Comparison of ENCODE assay signal across 8 mouse cellular contexts in genomic region chr17:65939461-65940192, GRCm38 (mm10). TPM values are rescaled to one million over a fixed set of nuclear protein-coding genes. Genes with fewer than 3 reads are reported as not detected.
A peak's percentile ranks its signal among the peaks of the same experiment; 100 is the strongest.
DNase-seq lines count a peak whose midpoint lies in the region; ATAC-seq and TF ChIP-seq lines count a peak whose summit lies in the region.
"Had no signal": no experiment of that assay in that cellular context is flagged by ENCODE, and none has a peak within 500 bp of the region (broad histone marks: within the 10 kb centered on the region; RNA-seq: fewer than 3 reads in every experiment).

No protein-coding gene starts in this region.

- H3K9ac ChIP-seq in kidney, embryonic 16.5 days (replicated peaks; ENCODE audit: low read length) = 0 out of 2 replicates have a peak overlapping the region, but pooled peaks have one; percentile 46
- H3K9ac ChIP-seq: midbrain, embryonic 15.5 days had no signal

- no peak for DNase-seq in kidney, adult 8-10 months
- peak; percentile 87 for DNase-seq in Muller cell, postnatal 12 days (ENCODE audit: inconsistent ontology term)
- peak; percentile 32 for DNase-seq in lung, postnatal 36 days
- DNase-seq in left cerebral cortex, postnatal 10 days (ENCODE audit: extremely low spot score in 1 of 2, low spot score in 2 of 2) = no peak
- no peak for DNase-seq in ovary, postnatal 36 days (ENCODE audit: low spot score)

- peaks cover 56% of the 10 kb centered on the region for H3K4me1 ChIP-seq in kidney, embryonic 16.5 days (ENCODE audit: insufficient read depth, low read length)
- peaks cover 4% of the 10 kb centered on the region for H3K4me1 ChIP-seq in cortical plate, adult 2 months (ENCODE audit: control insufficient read depth, insufficient read depth, low read length)

- TF ChIP-seq CTCF in cortical plate, adult 2 months (IDR thresholded peaks at IDR 0.05; ENCODE audit: extremely low read depth, insufficient read depth, low read length) = no peak

- no peak for TF ChIP-seq POLR2A in cortical plate, adult 2 months (IDR thresholded peaks at IDR 0.05; ENCODE audit: extremely low read depth, insufficient read depth, low read length)

- no peak overlapping the region for H3K4me3 ChIP-seq in kidney, embryonic 16.5 days (ENCODE audit: low read length)
- H3K4me3 ChIP-seq in cortical plate, adult 2 months (ENCODE audit: insufficient read depth, low read length) = no peak overlapping the region
- H3K4me3 ChIP-seq: midbrain, embryonic 15.5 days had no signal

- 33% methylated on average over 14 of the region's 14 CpGs for WGBS in kidney, embryonic 16.5 days

- no peaks in the 10 kb centered on the region for H3K27me3 ChIP-seq in kidney, embryonic 16.5 days (ENCODE audit: insufficient read depth, low read length)
- H3K27me3 ChIP-seq: midbrain, embryonic 15.5 days had no signal

- peak; percentile 23; the same call in 1 of the 2 replicates for ATAC-seq in kidney, embryonic 16.5 days (ENCODE audit: low FRiP score, low TSS enrichment)
- ATAC-seq: midbrain, embryonic 15.5 days had no signal

- peaks cover 5% of the 10 kb centered on the region; the same call in 1 of the 2 replicates for H3K9me3 ChIP-seq in kidney, embryonic 16.5 days (ENCODE audit: low read length)
- H3K9me3 ChIP-seq: midbrain, embryonic 15.5 days had no signal

- H3K4me2 ChIP-seq in kidney, embryonic 16.5 days (replicated peaks; ENCODE audit: low read depth, low read length) = peak overlapping the region; percentile 13; the same call in 1 of the 2 replicates
- H3K4me2 ChIP-seq: midbrain, embryonic 15.5 days had no signal

- H3K27ac ChIP-seq in kidney, embryonic 16.5 days (ENCODE audit: low read length) = peak overlapping the region; percentile 77
- H3K27ac ChIP-seq in cortical plate, adult 2 months (ENCODE audit: insufficient read depth, low read length) = peak overlapping the region; percentile 27; the same call in 1 of the 2 replicates
- H3K27ac ChIP-seq: midbrain, embryonic 15.5 days had no signal

- intact Hi-C loops in left cerebral cortex, postnatal 10 days (cut with DNase I) = no loop called here

- H3K36me3 ChIP-seq in kidney, embryonic 16.5 days (ENCODE audit: insufficient read depth, low read length) = peaks cover 17% of the 10 kb centered on the region
- H3K36me3 ChIP-seq: midbrain, embryonic 15.5 days had no signal

RNA-seq across cellular contexts. Expression of gene Twsg1, which starts 11.4 kb away (rescaled TPM):
- 131 and 136 TPM in 2 replicates for polyA plus RNA-seq in kidney, embryonic 16.5 days (2015; fragmentation: Nextera tagmentation; extraction: Ambion mirVana)
- polyA plus RNA-seq in cortical plate, adult 2 months (2012; rRNA removed) = 19.3 and 20.7 TPM in 2 replicates
- total RNA-seq in left cerebral cortex, postnatal 10 days (2021) = 10 to 100 TPM; 25.6 to 27.4 TPM

RNA-seq across cellular contexts. Expression of gene Ralbp1, which starts 54.0 kb away (rescaled TPM):
- polyA plus RNA-seq in kidney, embryonic 16.5 days (2015; fragmentation: Nextera tagmentation; extraction: Ambion mirVana) = 68.7 and 71.0 TPM in 2 replicates
- polyA plus RNA-seq in cortical plate, adult 2 months (2012; rRNA removed) = 47.3 and 48.1 TPM in 2 replicates
- total RNA-seq in left cerebral cortex, postnatal 10 days (2021) = 10 to 100 TPM; 34.3 to 35.6 TPM

Comparison
In these comparisons a context has a peak if more than half of its experiments do, and no peak if none do; other contexts are left out.
1. DNase-seq: peak in Muller cell, postnatal 12 days (single experiment) and lung, postnatal 36 days (single experiment); none in kidney, adult 8-10 months (0 of 2), left cerebral cortex, postnatal 10 days (0 of 2) and ovary, postnatal 36 days (single experiment).